In genomic region chr3:79936213-79936612, GRCm38 (mm10) we compare ENCODE assay signal across 8 mouse cellular contexts. TPM values are rescaled to one million over a fixed set of nuclear protein-coding genes. Genes with fewer than 3 reads are reported as not detected.
DNase-seq lines count a peak whose midpoint lies in the region; ATAC-seq and TF ChIP-seq lines count a peak whose summit lies in the region.

No protein-coding gene starts in this region.

- DNase-seq in midbrain, embryonic 10.5 days (ENCODE audit: low spot score) = peak; percentile 21
- DNase-seq in gastrocnemius, adult 8-10 months (ENCODE audit: low spot score in 2 of 2) = peak; percentile 53 to 63
- DNase-seq in kidney, postnatal 0 days (ENCODE audit: low spot score) = peak; percentile 22
- DNase-seq in ovary, postnatal 14 days (ENCODE audit: low spot score) = peak; percentile 18
- DNase-seq in cerebellum, adult 2 months = no peak

- no peak overlapping the region for H3K4me3 ChIP-seq in midbrain, embryonic 10.5 days
- no peak overlapping the region for H3K4me3 ChIP-seq in midbrain, embryonic 13.5 days (replicated peaks)
- H3K4me3 ChIP-seq in kidney, postnatal 0 days (replicated peaks; ENCODE audit: low read depth, low read length) = no peak overlapping the region
- no peak overlapping the region for H3K4me3 ChIP-seq in forebrain, embryonic 16.5 days (replicated peaks; ENCODE audit: low read length)
- H3K4me3 ChIP-seq in cerebellum, adult 2 months (replicated peaks; ENCODE audit: insufficient read depth, low read depth, low read length) = no peak overlapping the region

- no peak for TF ChIP-seq CTCF in kidney, postnatal 0 days (IDR thresholded peaks at IDR 0.05; ENCODE audit: low read depth)
- TF ChIP-seq CTCF in cerebellum, adult 2 months (IDR thresholded peaks at IDR 0.05; ENCODE audit: borderline replicate concordance, insufficient read depth, low read depth, low read length) = no peak

- H3K4me2 ChIP-seq in midbrain, embryonic 13.5 days (replicated peaks) = no peak overlapping the region
- H3K4me2 ChIP-seq in kidney, postnatal 0 days (ENCODE audit: low read length) = no peak overlapping the region
- H3K4me2 ChIP-seq in forebrain, embryonic 16.5 days (ENCODE audit: low read length) = no peak overlapping the region

- 69% methylated on average over 6 of the region's 6 CpGs for WGBS in midbrain, embryonic 10.5 days
- 81% methylated on average over 6 of the region's 6 CpGs for WGBS in midbrain, embryonic 13.5 days
- WGBS in kidney, postnatal 0 days = 61% methylated on average over 6 of the region's 6 CpGs
- 77% methylated on average over 6 of the region's 6 CpGs for WGBS in forebrain, embryonic 16.5 days
- 68% methylated on average over 6 of the region's 6 CpGs for WGBS in cerebellum, adult 2 months

- no peaks in the 10 kb centered on the region for H3K27me3 ChIP-seq in midbrain, embryonic 10.5 days (ENCODE audit: low read depth, poor library complexity, severe bottlenecking)
- no peaks in the 10 kb centered on the region for H3K27me3 ChIP-seq in midbrain, embryonic 13.5 days
- H3K27me3 ChIP-seq in kidney, postnatal 0 days (ENCODE audit: insufficient read depth, low read length) = no peaks in the 10 kb centered on the region
- no peaks in the 10 kb centered on the region for H3K27me3 ChIP-seq in forebrain, embryonic 16.5 days (replicated peaks; ENCODE audit: control insufficient read depth, insufficient read depth, low read length)
- H3K27me3 ChIP-seq in cerebellum, adult 2 months (ENCODE audit: control insufficient read depth, insufficient read depth, low read length) = no peaks in the 10 kb centered on the region

- no peaks in the 10 kb centered on the region for H3K9me3 ChIP-seq in midbrain, embryonic 10.5 days (replicated peaks)
- H3K9me3 ChIP-seq in midbrain, embryonic 13.5 days = no peaks in the 10 kb centered on the region
- H3K9me3 ChIP-seq in kidney, postnatal 0 days (replicated peaks; ENCODE audit: low read length) = no peaks in the 10 kb centered on the region
- H3K9me3 ChIP-seq in forebrain, embryonic 16.5 days (ENCODE audit: control insufficient read depth, low read length) = no peaks in the 10 kb centered on the region

- no peaks in the 10 kb centered on the region for H3K4me1 ChIP-seq in midbrain, embryonic 10.5 days
- no peaks in the 10 kb centered on the region for H3K4me1 ChIP-seq in midbrain, embryonic 13.5 days (replicated peaks)
- H3K4me1 ChIP-seq in kidney, postnatal 0 days (replicated peaks; ENCODE audit: insufficient read depth, low read length) = no peaks in the 10 kb centered on the region
- H3K4me1 ChIP-seq in forebrain, embryonic 16.5 days (replicated peaks; ENCODE audit: control insufficient read depth, insufficient read depth, low read length) = no peaks in the 10 kb centered on the region
- H3K4me1 ChIP-seq in cerebellum, adult 2 months (ENCODE audit: control insufficient read depth, insufficient read depth, low read length) = no peaks in the 10 kb centered on the region

- H3K9ac ChIP-seq in midbrain, embryonic 13.5 days (replicated peaks) = no peak overlapping the region
- H3K9ac ChIP-seq in kidney, postnatal 0 days (ENCODE audit: low read depth, low read length) = no peak overlapping the region
- H3K9ac ChIP-seq in forebrain, embryonic 16.5 days (replicated peaks; ENCODE audit: low read depth, low read length) = no peak overlapping the region

- ATAC-seq in midbrain, embryonic 13.5 days = no peak
- ATAC-seq in kidney, postnatal 0 days (replicated peaks; ENCODE audit: low FRiP score, low read depth) = no peak
- ATAC-seq in CD4-positive, CD25-positive, alpha-beta regulatory T cell, adult 4 months = no peak
- ATAC-seq in forebrain, embryonic 16.5 days = no peak

- no peaks in the 10 kb centered on the region for H3K36me3 ChIP-seq in midbrain, embryonic 10.5 days
- H3K36me3 ChIP-seq in midbrain, embryonic 13.5 days = no peaks in the 10 kb centered on the region
- no peaks in the 10 kb centered on the region for H3K36me3 ChIP-seq in kidney, postnatal 0 days (ENCODE audit: insufficient read depth, low read length)
- no peaks in the 10 kb centered on the region for H3K36me3 ChIP-seq in forebrain, embryonic 16.5 days (ENCODE audit: control insufficient read depth, insufficient read depth)

- no peak for TF ChIP-seq POLR2A in cerebellum, adult 2 months (IDR thresholded peaks at IDR 0.05; ENCODE audit: borderline replicate concordance, insufficient read depth, low read length)

- no peak overlapping the region for H3K27ac ChIP-seq in midbrain, embryonic 10.5 days (replicated peaks)
- no peak overlapping the region for H3K27ac ChIP-seq in midbrain, embryonic 13.5 days
- no peak overlapping the region for H3K27ac ChIP-seq in kidney, postnatal 0 days
- no peak overlapping the region for H3K27ac ChIP-seq in forebrain, embryonic 16.5 days (ENCODE audit: low read length)
- H3K27ac ChIP-seq in cerebellum, adult 2 months (ENCODE audit: insufficient read depth, low read length) = no peak overlapping the region

RNA-seq across cellular contexts. Expression of gene Fam198b, which starts 51.9 kb away (rescaled TPM):
- 2.0 and 2.7 TPM in 2 replicates for polyA plus RNA-seq in midbrain, embryonic 10.5 days (2016; fragmentation: Nextera tagmentation; extraction: Ambion mirVana)
- polyA plus RNA-seq in midbrain, embryonic 13.5 days (2015; fragmentation: Nextera tagmentation; extraction: Ambion mirVana) = 0.89 and 1.9 TPM in 2 replicates
- total RNA-seq in gastrocnemius, adult 8-10 months (2022) = 1 to 10 TPM; 3.9 to 8.0 (median 6.7) TPM
- 7.4 and 8.8 TPM in 2 replicates for polyA plus RNA-seq in kidney, postnatal 0 days (2015; fragmentation: Nextera tagmentation; extraction: Ambion mirVana)
- not detected for polyA plus RNA-seq in CD4-positive, CD25-positive, alpha-beta regulatory T cell, adult 4 months (2017; shearing (Covaris generic))
- 1.4 and 2.1 TPM in 2 replicates for polyA plus RNA-seq in forebrain, embryonic 16.5 days (2015; fragmentation: Nextera tagmentation; extraction: Ambion mirVana)
- 1.4 and 1.5 TPM in 2 replicates for polyA plus RNA-seq in cerebellum, adult 2 months (2012; rRNA removed)

Comparison
In these comparisons a context has a peak if more than half of its experiments do, and no peak if none do; other contexts are left out.
1. DNase-seq: peak in midbrain, embryonic 10.5 days (single experiment), gastrocnemius, adult 8-10 months (2 of 2), kidney, postnatal 0 days (single experiment) and ovary, postnatal 14 days (single experiment); none in cerebellum, adult 2 months (0 of 2).